Mouse (Mus musculus) spleen, adult 2 months (tissue): ENCODE results near the gene Ebi3.

ENCODE experiments used
- CTCF ChIP-seq: fragments of 200-500 bp; IDR thresholded peaks from 2 replicates; pipeline ENCODE4 v1.5.1; 2011; ENCODE audit warnings: mild to moderate bottlenecking, inconsistent platforms; ENCODE audit not compliant: insufficient read depth, insufficient read length, insufficient replicate concordance; ENCODE audit errors: extremely low read depth
- POLR2A ChIP-seq: fragments of 200-500 bp; IDR thresholded peaks from 2 replicates; pipeline ENCODE4 v1.6.1; 2011; ENCODE audit warnings: low read depth, low read length, inconsistent platforms

- TF ChIP-seq CTCF: no peak
- no peak for TF ChIP-seq POLR2A
Measured at GRCm38 (mm10) chr17:55969966-55970891, 17.8 kb downstream of the Ebi3 start, which contains the start of gene Shd.
